Mouse (Mus musculus): ENCODE results near the gene Ccdc22.

- TF ChIP-seq CHD2 (IDR thresholded peaks at IDR 0.05; ENCODE audit: low read depth, low read length) = no peak
- no peak for TF ChIP-seq ZC3H11A (IDR thresholded peaks at IDR 0.05; ENCODE audit: borderline replicate concordance, low read depth, low read length)
- TF ChIP-seq HCFC1 (IDR thresholded peaks at IDR 0.05; ENCODE audit: borderline replicate concordance, insufficient read depth, low read length) = no peak
Measured at GRCm38 (mm10) chrX:7640785-7641184, 35.5 kb upstream of the Ccdc22 start.
